Mouse (Mus musculus) kidney, adult 9 months (tissue): ENCODE measurements at regions not wholly inside any gene's neighbourhood (a gene's known extent, or its start where the extent isn't known, plus 50 kb on each side); places are given as distances from the start of the nearest gene placed in this dataset.
"Not testable (repeated sequence)": the region's sequence is repeated elsewhere in the genome, so short reads cannot be mapped to it uniquely, and the experiment has no call there.

ENCODE experiments used
- DNase-seq: peaks from one replicate; pipeline ENCODE4 v3.0.0; 2022

GRCm38 (mm10) chr7:73608070-73608803, 66.6 kb upstream of the Chd2 start:
- DNase-seq = no peak

DNA sequence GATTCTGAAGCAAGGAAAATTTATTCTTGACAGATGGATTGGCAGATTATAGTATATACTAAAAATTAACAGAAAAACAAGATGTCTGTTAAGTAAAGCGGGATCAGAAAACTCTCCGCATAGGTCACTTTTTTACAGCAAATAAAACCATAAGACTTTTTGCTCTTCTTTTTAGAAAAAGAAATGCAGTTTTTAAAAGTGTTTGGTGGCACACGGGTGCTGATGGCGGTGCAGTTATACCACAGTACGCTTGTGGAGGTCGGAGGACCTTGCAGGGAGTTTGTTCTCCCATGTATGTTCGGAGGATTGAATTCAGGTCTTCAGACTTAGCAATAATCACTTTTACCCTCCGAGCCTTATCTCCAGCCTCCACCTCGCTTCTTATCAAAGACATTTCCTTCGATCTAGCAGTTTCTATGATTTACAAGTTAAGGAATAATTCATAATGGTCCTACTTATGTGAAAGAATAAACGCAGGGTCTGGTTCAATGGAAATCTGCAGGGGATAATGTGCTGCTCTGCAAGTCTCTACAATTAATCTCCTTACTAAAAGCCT, 65.9 kb upstream of the Chd2 start:
- no peak for DNase-seq

DNA sequence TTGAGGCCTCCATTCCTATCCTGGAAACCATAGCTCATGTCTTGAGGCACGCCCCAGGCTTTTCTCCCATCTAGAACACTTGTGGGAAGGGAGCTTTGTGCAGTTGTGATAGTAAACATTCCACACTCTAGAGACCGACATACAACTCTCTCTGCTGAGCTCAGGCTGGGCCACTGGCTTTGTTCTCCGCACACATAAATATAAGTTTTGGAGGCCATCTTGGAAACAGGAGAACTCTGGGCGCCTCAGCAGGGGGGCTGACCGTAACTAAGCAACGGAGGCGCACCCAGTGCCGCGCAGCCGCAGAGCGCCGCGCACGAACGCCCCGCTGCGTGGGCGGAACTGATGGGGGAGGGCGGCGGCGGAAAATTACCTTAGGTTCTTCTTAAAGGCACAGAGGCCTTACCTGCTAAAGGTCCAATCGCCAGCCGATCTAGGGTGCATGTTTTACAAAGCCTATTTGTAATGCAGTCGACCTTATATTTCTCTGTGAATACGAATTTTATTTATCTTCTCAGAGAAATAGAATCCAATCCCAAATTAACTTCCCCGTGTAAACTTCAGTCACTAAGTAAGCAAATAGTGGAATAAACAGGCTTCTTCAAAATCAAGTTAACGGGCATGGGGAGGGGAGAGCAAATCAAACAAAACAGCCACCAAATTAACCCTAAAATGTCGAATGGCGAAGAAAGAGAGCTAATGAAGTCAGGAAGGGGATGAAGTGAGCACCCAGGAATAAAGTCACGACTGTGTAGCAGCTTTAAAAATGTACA, 65.2 kb upstream of the Chd2 start:
- DNase-seq = peak; percentile 97

DNA sequence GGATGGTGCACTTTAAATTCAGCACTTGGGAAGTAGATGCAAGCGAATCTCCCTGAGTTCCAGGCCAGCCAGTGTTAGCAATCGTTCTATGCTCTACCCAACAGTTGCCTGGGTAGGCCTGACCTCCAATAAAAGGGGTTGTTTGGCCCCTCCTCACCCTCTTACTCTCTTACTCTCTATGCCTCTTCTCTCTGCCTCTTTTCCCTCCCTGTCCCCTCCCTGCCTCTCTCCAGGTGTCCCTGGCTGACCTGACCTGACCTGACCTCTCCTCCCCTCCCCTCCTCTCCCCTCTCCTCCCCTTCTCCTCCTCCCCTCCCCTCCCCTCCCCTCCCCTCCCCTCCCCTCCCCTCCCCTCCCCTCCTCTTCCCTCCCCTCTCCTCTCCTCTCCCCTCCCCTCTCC, 63.0 kb upstream of the Chd2 start:
- no peak for DNase-seq

- peak; percentile 51 for DNase-seq
Measured at GRCm38 (mm10) chr7:73602815-73603551, 61.4 kb upstream of the Chd2 start.

DNA sequence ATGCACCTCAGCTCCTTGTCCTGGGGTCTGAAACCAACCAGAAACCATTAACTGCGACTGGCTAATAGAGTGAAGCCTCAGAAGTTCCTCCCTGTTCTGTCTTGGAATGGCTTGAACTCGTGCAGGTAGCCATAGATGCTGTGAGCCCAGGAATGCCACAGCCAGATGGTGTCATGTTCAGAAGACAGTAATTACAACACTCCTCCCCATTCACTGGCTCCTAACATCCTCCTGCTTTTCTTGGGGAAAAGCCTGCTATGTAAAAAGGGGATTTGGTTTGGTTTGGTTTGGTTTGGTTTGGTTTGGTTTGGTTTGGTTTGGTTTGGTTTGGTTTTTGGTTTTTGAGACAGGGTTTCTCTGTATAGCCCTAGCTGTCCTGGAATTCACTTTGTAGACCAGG, 59.7 kb upstream of the Chd2 start:
- no peak for DNase-seq

DNA sequence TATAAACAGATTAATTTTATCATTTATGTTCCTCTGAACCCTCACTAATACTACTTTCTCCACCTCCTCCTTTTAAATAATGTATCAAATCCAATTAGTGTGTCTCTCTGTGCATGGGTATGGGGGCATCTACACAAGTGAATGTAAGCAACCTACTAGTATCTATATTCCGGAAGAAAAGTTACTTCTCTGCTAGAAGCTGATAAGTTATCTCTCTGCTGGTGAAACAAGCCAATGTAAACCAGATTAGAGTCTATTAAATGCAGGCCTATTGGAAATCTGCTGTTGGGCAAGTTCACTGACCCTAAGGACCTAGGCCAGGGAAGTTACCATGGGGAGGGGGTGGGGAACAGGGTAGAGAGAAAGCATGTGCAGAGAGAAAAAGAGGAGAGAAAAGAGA, 59.1 kb upstream of the Chd2 start:
- no peak for DNase-seq

- DNase-seq = not testable (repeated sequence)
Measured at GRCm38 (mm10) chr7:73600003-73600385, 58.4 kb upstream of the Chd2 start.

GRCm38 (mm10) chr7:73599354-73600002, 57.8 kb upstream of the Chd2 start:
- DNase-seq = no peak

DNA sequence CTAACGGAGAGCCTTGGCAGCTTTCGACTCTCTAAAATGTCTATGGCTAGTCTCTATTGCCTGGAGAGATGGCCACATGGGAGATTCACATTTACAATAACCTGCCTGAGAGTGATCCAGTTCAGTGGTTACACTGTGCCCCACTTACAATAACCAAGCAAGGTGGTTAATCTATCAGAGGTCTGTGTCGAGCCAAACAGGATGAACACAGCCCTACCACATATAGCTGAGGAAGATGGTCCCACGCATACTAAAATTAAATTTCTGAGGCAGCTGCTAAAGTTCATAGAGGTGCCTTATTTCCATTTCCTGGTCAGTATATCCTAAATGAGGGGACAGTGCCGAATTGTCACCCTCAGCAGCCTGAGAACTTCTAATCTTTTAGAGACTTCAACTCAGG, 56.3 kb upstream of the Chd2 start:
- DNase-seq = no peak

GRCm38 (mm10) chr7:73596866-73597840, 55.5 kb upstream of the Chd2 start:
- no peak for DNase-seq

DNA sequence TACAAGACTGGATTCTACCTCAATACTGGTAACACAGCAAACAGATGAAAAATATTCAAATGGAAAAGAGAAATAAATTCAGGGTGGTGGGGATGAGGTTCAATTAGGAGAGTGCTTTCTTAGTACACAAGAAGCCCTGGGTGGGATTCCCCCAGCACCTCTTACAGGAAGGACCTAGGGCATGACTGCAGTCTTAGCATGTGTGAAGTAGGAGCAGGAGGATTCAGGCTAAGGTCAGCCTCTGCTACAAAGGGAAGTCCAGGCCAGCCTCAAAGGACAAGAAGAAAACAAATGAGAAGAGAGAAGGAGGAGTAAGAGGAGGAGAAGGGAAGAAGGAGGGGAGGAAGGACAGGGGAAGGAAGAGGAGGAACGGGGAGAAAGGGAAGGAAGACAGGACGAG, 54.8 kb upstream of the Chd2 start:
- DNase-seq = no peak

GRCm38 (mm10) chr7:73595860-73596259, 54.2 kb upstream of the Chd2 start:
- no peak for DNase-seq

GRCm38 (mm10) chr7:73595140-73595825, 53.7 kb upstream of the Chd2 start:
- peak; percentile 90 for DNase-seq

- DNase-seq = peak; percentile 54
Measured at GRCm38 (mm10) chr7:73594492-73595139, 53.0 kb upstream of the Chd2 start.

- no peak for DNase-seq
Measured at GRCm38 (mm10) chr7:73593645-73594385, 52.2 kb upstream of the Chd2 start.

- DNase-seq = no peak
Measured at GRCm38 (mm10) chr7:73592857-73593256, 51.2 kb upstream of the Chd2 start.
